Mouse (Mus musculus) liver, adult 2 months (tissue): ENCODE data around the gene Clic3. TPM values are rescaled to one million over a fixed set of nuclear protein-coding genes. Genes with fewer than 3 reads are reported as not detected.
A peak's percentile ranks its signal among the peaks of the same experiment; 100 is the strongest.

ENCODE experiments used
- DNase-seq: peaks from one replicate; pipeline ENCODE4 v3.0.0-alpha.2; 2011; ENCODE audit warnings: low read depth, low spot score; ENCODE audit errors: extremely low read depth
- H3K27ac ChIP-seq: fragments of 200-500 bp; replicated peaks from 2 replicates; pipeline ENCODE4 v1.5.1; 2012; ENCODE audit warnings: low read depth, mild to moderate bottlenecking, control low read depth, inconsistent platforms, low read length; ENCODE audit not compliant: insufficient read depth
- H3K27me3 ChIP-seq: fragments of 200-500 bp; 2 replicates; pipeline ENCODE4 v1.6.1; 2012; ENCODE audit warnings: mild to moderate bottlenecking, moderate library complexity, low read length, inconsistent platforms; ENCODE audit not compliant: control insufficient read depth, insufficient read depth
- H3K36me3 ChIP-seq: fragments of 200-500 bp; 2 replicates; pipeline ENCODE4 v1.6.1; 2012; ENCODE audit warnings: low read length, inconsistent platforms; ENCODE audit not compliant: control insufficient read depth, insufficient read depth
- H3K4me1 ChIP-seq: fragments of 200-500 bp; 2 replicates; pipeline ENCODE4 v1.6.1; 2011; ENCODE audit warnings: low read length; ENCODE audit not compliant: control insufficient read depth, insufficient read depth
- H3K4me3 ChIP-seq: fragments of 200-500 bp; 2 replicates; pipeline ENCODE4 v1.5.1; 2011; ENCODE audit warnings: low read depth, mild to moderate bottlenecking, control low read depth, low read length, moderate library complexity; ENCODE audit not compliant: insufficient read depth
- H3K79me2 ChIP-seq: fragments of 200-500 bp; 2 replicates; pipeline ENCODE4 v1.6.1; 2012; ENCODE audit warnings: inconsistent platforms, mild to moderate bottlenecking, low read length, moderate library complexity; ENCODE audit not compliant: control insufficient read depth, insufficient read depth
- H3K9ac ChIP-seq: fragments of 200-500 bp; 2 replicates; pipeline ENCODE4 v1.6.1; 2012; ENCODE audit warnings: low read depth, mild to moderate bottlenecking, control low read depth, inconsistent platforms, low read length
- CTCF ChIP-seq: fragments of 200-500 bp; IDR thresholded peaks from 2 replicates; pipeline ENCODE4 v1.5.1; 2011; ENCODE audit warnings: low read depth, low read length, control low read depth
- POLR2A ChIP-seq: fragments of 200-500 bp; IDR thresholded peaks from 2 replicates; pipeline ENCODE4 v1.6.1; 2011; ENCODE audit warnings: low read length, control low read depth; ENCODE audit not compliant: insufficient read depth; ENCODE audit errors: extremely low read depth
- WGBS: fragments of 180-500 bp; shearing (Covaris S2); methylation state at CpG from one replicate; pipeline ENCODE4 v1.1.7; 2018; 5-methylcytosine and 5-hydroxymethylcytosine counted together
- polyA plus RNA-seq: library from polyadenylated mRNA; depleted of rRNA; stranded (reverse); fragments of >200 nt; gene quantifications from 2 replicates; pipeline ENCODE4 v1.2.3, GENCODE M21; 2012
- total RNA-seq: library from RNA; depleted of rRNA; stranded (reverse); fragments of >200 nt; gene quantifications from 2 replicates; pipeline ENCODE4 v1.2.3, GENCODE M21; 2014

The Clic3 gene
- total and polyA plus RNA-seq, 2 experiments, result 0.18 to 9.2 TPM

GRCm38 (mm10) chr2:25434292-25434691 lies 22.3 kb upstream of the Clic3 start:
- no peak overlapping the region for H3K9ac ChIP-seq
- H3K4me3 ChIP-seq, result no peak overlapping the region
- no peak overlapping the region for H3K27ac ChIP-seq
- H3K4me1 ChIP-seq, result 0 out of 2 replicates have a peak, but pooled peaks cover 1% of the 10 kb centered on the region
- H3K36me3 ChIP-seq, result no peaks in the 10 kb centered on the region
- peaks cover 6% of the 10 kb centered on the region; the same call in 1 of the 2 replicates for H3K79me2 ChIP-seq
- no peak for DNase-seq
- H3K27me3 ChIP-seq, result no peaks in the 10 kb centered on the region
- TF ChIP-seq POLR2A, result no peak
- TF ChIP-seq CTCF, result no peak
- 87% methylated on average over 8 of the region's 8 CpGs for WGBS

- Histone ChIP-seq H3K4me3 (no peak overlapping the region), H3K4me1 (no peaks in the 10 kb centered on the region), H3K79me2 (no peaks in the 10 kb centered on the region), H3K36me3 (no peaks in the 10 kb centered on the region), H3K27ac (no peak overlapping the region), H3K9ac (no peak overlapping the region), H3K27me3 (no peaks in the 10 kb centered on the region)
- WGBS, result 89% methylated on average over 10 of the region's 10 CpGs
- no peak for TF ChIP-seq POLR2A
- TF ChIP-seq CTCF, result no peak
- no peak for DNase-seq
Observed at GRCm38 (mm10) chr2:25436286-25436820, 20.3 kb upstream of the Clic3 start.

- no peaks in the 10 kb centered on the region for H3K79me2 ChIP-seq
- H3K4me1 ChIP-seq, result no peaks in the 10 kb centered on the region
- H3K36me3 ChIP-seq, result no peaks in the 10 kb centered on the region
- WGBS, result 89% methylated on average over 20 of the region's 20 CpGs
- TF ChIP-seq POLR2A (no peak), CTCF (no peak)
- no peak overlapping the region for H3K27ac ChIP-seq
- no peak overlapping the region for H3K9ac ChIP-seq
- H3K27me3 ChIP-seq, result no peaks in the 10 kb centered on the region
- no peak overlapping the region for H3K4me3 ChIP-seq
- DNase-seq, result no peak
Observed at GRCm38 (mm10) chr2:25441067-25441466, 15.6 kb upstream of the Clic3 start.

- Histone ChIP-seq H3K27ac (no peak overlapping the region), H3K27me3 (no peaks in the 10 kb centered on the region), H3K4me1 (no peaks in the 10 kb centered on the region), H3K9ac (no peak overlapping the region), H3K79me2 (no peaks in the 10 kb centered on the region), H3K36me3 (no peaks in the 10 kb centered on the region), H3K4me3 (no peak overlapping the region)
- 94% methylated on average over 14 of the region's 14 CpGs for WGBS
- no peak for DNase-seq
- TF ChIP-seq CTCF (no peak), POLR2A (no peak)
Observed at GRCm38 (mm10) chr2:25442682-25443081, 14.0 kb upstream of the Clic3 start.

- Histone ChIP-seq H3K79me2 (no peaks in the 10 kb centered on the region), H3K4me1 (peaks cover 5% of the 10 kb centered on the region; the same call in 1 of the 2 replicates), H3K4me3 (no peak overlapping the region), H3K9ac (no peak overlapping the region), H3K27me3 (no peaks in the 10 kb centered on the region), H3K36me3 (no peaks in the 10 kb centered on the region), H3K27ac (no peak overlapping the region)
- TF ChIP-seq POLR2A (no peak), CTCF (no peak)
- WGBS, result 81% methylated on average over 8 of the region's 8 CpGs
- DNase-seq, result peak; percentile 72
Observed at GRCm38 (mm10) chr2:25450853-25451647, 5.6 kb upstream of the Clic3 start.

- H3K4me1 ChIP-seq, result peaks cover 5% of the 10 kb centered on the region; the same call in 1 of the 2 replicates
- peak; percentile 78 for DNase-seq
- 17% methylated on average over 1 of the region's 1 CpGs for WGBS
- no peaks in the 10 kb centered on the region for H3K27me3 ChIP-seq
- no peak overlapping the region for H3K4me3 ChIP-seq
- H3K9ac ChIP-seq, result no peak overlapping the region
- H3K36me3 ChIP-seq, result no peaks in the 10 kb centered on the region
- TF ChIP-seq POLR2A (no peak), CTCF (no peak)
- peak overlapping the region; percentile 67 for H3K27ac ChIP-seq
- H3K79me2 ChIP-seq, result no peaks in the 10 kb centered on the region
Observed at GRCm38 (mm10) chr2:25452951-25453350, 3.7 kb upstream of the Clic3 start.
